Mouse (Mus musculus) midbrain, postnatal 0 days (tissue): ENCODE measurements around the gene Kdm6b. TPM values are rescaled to one million over a fixed set of nuclear protein-coding genes. Genes with fewer than 3 reads are reported as not detected.

Experiments used
- ATAC-seq: fragments of 200-750 bp; cut with Nextera tagmentation; 2 replicates; pipeline ENCODE4 v1.8.0; 2017; ENCODE audit warnings: moderate number of reproducible peaks, mild to moderate bottlenecking, moderate TSS enrichment, moderate library complexity; ENCODE audit not compliant: low FRiP score
- DNase-seq: peaks from one replicate; pipeline ENCODE4 v3.0.0-alpha.2; 2015; ENCODE audit warnings: low spot score
- H3K27ac ChIP-seq: fragments of 300-500 bp; sonication (generic); 2 replicates; pipeline ENCODE4 v1.5.1; 2014; ENCODE audit warnings: low read depth, mild to moderate bottlenecking, low read length, mixed read lengths
- H3K27me3 ChIP-seq: fragments of 300-500 bp; sonication (generic); 2 replicates; pipeline ENCODE4 v1.6.1; 2014; ENCODE audit warnings: low read length, control low read depth, mixed read lengths; ENCODE audit not compliant: insufficient read depth
- H3K36me3 ChIP-seq: fragments of 300-500 bp; sonication (generic); 2 replicates; pipeline ENCODE4 v1.6.1; 2014; ENCODE audit warnings: low read length, control low read depth, mixed read lengths; ENCODE audit not compliant: insufficient read depth
- H3K4me1 ChIP-seq: fragments of 300-500 bp; sonication (generic); 2 replicates; pipeline ENCODE4 v1.6.1; 2014; ENCODE audit warnings: mild to moderate bottlenecking, control low read depth, antibody characterized with exemption, low read length, mixed read lengths; ENCODE audit not compliant: insufficient read depth
- H3K4me2 ChIP-seq: fragments of 300-500 bp; sonication (generic); 2 replicates; pipeline ENCODE4 v1.6.1; 2014; ENCODE audit warnings: low read depth, mild to moderate bottlenecking, low read length, mixed read lengths; ENCODE audit not compliant: poor library complexity, severe bottlenecking
- H3K4me3 ChIP-seq: fragments of 300-500 bp; sonication (generic); 2 replicates; pipeline ENCODE4 v1.5.1; 2014; ENCODE audit warnings: low read depth, mild to moderate bottlenecking, low read length, moderate library complexity
- H3K9ac ChIP-seq: fragments of 300-500 bp; sonication (generic); replicated peaks from 2 replicates; pipeline ENCODE4 v1.6.1; 2014; ENCODE audit warnings: mild to moderate bottlenecking, low read length, moderate library complexity, mixed read lengths; ENCODE audit not compliant: poor library complexity, severe bottlenecking
- H3K9me3 ChIP-seq: fragments of 300-500 bp; sonication (generic); 2 replicates; pipeline ENCODE4 v1.6.1; 2016; ENCODE audit warnings: low read length, control low read depth
- CTCF ChIP-seq: IDR thresholded peaks from 2 replicates; pipeline ENCODE4 v1.5.1; 2016; ENCODE audit warnings: antibody characterized with exemption, mild to moderate bottlenecking
- WGBS: fragments of 180-500 bp; shearing (Covaris S2); extraction: QIAGEN DNeasy Blood & Tissue Kit; methylation state at CpG from one replicate; pipeline ENCODE4 v1.1.7; 2014; 5-methylcytosine and 5-hydroxymethylcytosine counted together
- polyA plus RNA-seq: library from polyadenylated mRNA; unstranded; fragments of >200 nt; fragmentation: Nextera tagmentation; extraction: Ambion mirVana; gene quantifications from 2 replicates; pipeline ENCODE4 v1.2.1, GENCODE M21; 2015
- total RNA-seq: library from RNA; depleted of rRNA; stranded (reverse); fragments of >200 nt; gene quantifications from 2 replicates; pipeline ENCODE4 v1.2.3, GENCODE M21; 2014; rRNA removed

Kdm6b gene
- total and polyA plus RNA-seq, 2 experiments from 2014 or later = 14.5 to 22.7 TPM

DNA sequence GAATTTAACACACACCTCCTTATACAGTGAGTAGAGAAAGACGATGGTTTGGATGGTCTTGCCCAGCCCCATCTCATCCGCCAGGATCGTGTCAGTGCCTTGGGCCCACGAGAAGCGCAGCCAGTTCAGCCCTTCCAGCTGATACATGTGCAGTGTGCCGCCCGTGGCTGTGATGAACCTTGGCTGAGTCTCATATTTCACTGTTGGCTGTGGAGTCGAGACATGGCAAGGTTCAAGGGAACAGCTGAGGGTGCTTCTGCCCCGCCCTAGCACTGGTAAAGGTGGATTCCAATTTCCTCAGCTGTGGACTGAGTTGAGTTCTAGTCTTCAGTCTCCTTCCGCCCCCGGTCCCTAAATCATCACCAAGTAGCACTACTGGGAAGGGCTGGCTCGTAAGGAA lies 55.8 kb downstream of the Kdm6b start:
- Histone ChIP-seq H3K4me3 (no peak overlapping the region), H3K9me3 (no peaks in the 10 kb centered on the region), H3K9ac (no peak overlapping the region), H3K36me3 (peaks cover 93% of the 10 kb centered on the region), H3K27ac (no peak overlapping the region), H3K4me1 (no peaks in the 10 kb centered on the region), H3K27me3 (no peaks in the 10 kb centered on the region), H3K4me2 (no peak overlapping the region)
- no peak for TF ChIP-seq CTCF
- ATAC-seq (no peak), DNase-seq (no peak)
- WGBS = 93% methylated on average over 12 of the region's 12 CpGs

DNA sequence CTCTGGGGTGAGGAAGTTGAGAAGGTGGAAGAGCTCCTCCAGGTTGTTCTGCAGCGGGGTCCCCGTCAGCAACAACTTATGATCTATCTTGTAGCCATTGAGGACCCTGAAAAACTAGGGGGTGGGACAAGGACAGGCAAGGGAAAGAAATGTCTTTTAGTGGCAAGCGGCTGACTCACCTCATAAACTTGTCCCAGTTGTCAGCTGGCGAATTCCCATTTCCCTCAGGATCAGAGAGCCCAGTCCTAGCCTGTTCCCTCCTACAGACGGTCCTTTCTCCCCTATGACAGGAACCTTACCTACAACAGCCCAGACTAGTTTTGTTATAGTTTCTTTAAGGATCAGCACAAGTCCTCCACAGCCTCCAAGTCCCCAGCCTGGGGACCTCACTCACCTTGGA lies 56.9 kb downstream of the Kdm6b start:
- ATAC-seq = no peak
- no peak overlapping the region for H3K27ac ChIP-seq
- TF ChIP-seq CTCF = no peak
- H3K4me1 ChIP-seq = no peaks in the 10 kb centered on the region
- no peak for DNase-seq
- H3K36me3 ChIP-seq = peaks cover 95% of the 10 kb centered on the region
- no peak overlapping the region for H3K9ac ChIP-seq
- no peaks in the 10 kb centered on the region for H3K9me3 ChIP-seq
- no peaks in the 10 kb centered on the region for H3K27me3 ChIP-seq
- no peak overlapping the region for H3K4me3 ChIP-seq
- H3K4me2 ChIP-seq = no peak overlapping the region
- WGBS = 93% methylated on average over 5 of the region's 5 CpGs

Other genes starting within 250 kb of the Kdm6b start
- 3.5 and 4.1 TPM in 2 replicates for gene Alox8, start 215.8 kb downstream of the Kdm6b start, total RNA-seq
- gene Alox8, start 215.8 kb downstream of the Kdm6b start, polyA plus RNA-seq = 2.0 and 2.1 TPM in 2 replicates
- 1.3 and 1.4 TPM in 2 replicates for gene Gucy2e, start 176.6 kb downstream of the Kdm6b start, total RNA-seq
- 0.97 and 1.0 TPM in 2 replicates for gene Gucy2e, start 176.6 kb downstream of the Kdm6b start, polyA plus RNA-seq
- gene Cntrob, start 89.9 kb downstream of the Kdm6b start, total RNA-seq = 15.3 and 16.2 TPM in 2 replicates
- gene Cntrob, start 89.9 kb downstream of the Kdm6b start, polyA plus RNA-seq = 10.2 and 13.6 TPM in 2 replicates
- 128 and 205 TPM in 2 replicates for gene Trappc1, start 89.7 kb downstream of the Kdm6b start, total RNA-seq
- gene Trappc1, start 89.7 kb downstream of the Kdm6b start, polyA plus RNA-seq = 161 and 177 TPM in 2 replicates
- 3.2 and 7.6 TPM in 2 replicates for gene Kcnab3, start 87.4 kb downstream of the Kdm6b start, total RNA-seq
- 5.4 and 5.6 TPM in 2 replicates for gene Kcnab3, start 87.4 kb downstream of the Kdm6b start, polyA plus RNA-seq
- 245 and 310 TPM in 2 replicates for gene Rnf227, start 73.2 kb downstream of the Kdm6b start, total RNA-seq
- 382 and 383 TPM in 2 replicates for gene Rnf227, start 73.2 kb downstream of the Kdm6b start, polyA plus RNA-seq
- 284 and 298 TPM in 2 replicates for gene Chd3, start 44.3 kb downstream of the Kdm6b start, total RNA-seq
- 51.6 and 58.9 TPM in 2 replicates for gene Chd3, start 44.3 kb downstream of the Kdm6b start, polyA plus RNA-seq
- gene Naa38, start 18.2 kb downstream of the Kdm6b start, total RNA-seq = 32.6 and 95.9 TPM in 2 replicates
- gene Naa38, start 18.2 kb downstream of the Kdm6b start, polyA plus RNA-seq = 120 and 147 TPM in 2 replicates
- 16.5 and 22.6 TPM in 2 replicates for gene Cyb5d1, start 18.0 kb downstream of the Kdm6b start, total RNA-seq
- gene Cyb5d1, start 18.0 kb downstream of the Kdm6b start, polyA plus RNA-seq = 18.2 and 18.8 TPM in 2 replicates
- 4.4 and 5.7 TPM in 2 replicates for gene Tmem88, start 15.4 kb downstream of the Kdm6b start, total RNA-seq
- 5.8 and 6.3 TPM in 2 replicates for gene Tmem88, start 15.4 kb downstream of the Kdm6b start, polyA plus RNA-seq
- 9.5 and 12.5 TPM in 2 replicates for gene Dnah2, start 135.4 kb upstream of the Kdm6b start, total RNA-seq
- 3.9 and 4.1 TPM in 2 replicates for gene Dnah2, start 135.4 kb upstream of the Kdm6b start, polyA plus RNA-seq
- gene Efnb3, start 146.5 kb upstream of the Kdm6b start, total RNA-seq = 145 and 155 TPM in 2 replicates
- gene Efnb3, start 146.5 kb upstream of the Kdm6b start, polyA plus RNA-seq = 151 and 166 TPM in 2 replicates
- gene Wrap53, start 166.6 kb upstream of the Kdm6b start, total RNA-seq = 15.7 and 16.8 TPM in 2 replicates
- 12.6 and 14.2 TPM in 2 replicates for gene Wrap53, start 166.6 kb upstream of the Kdm6b start, polyA plus RNA-seq
- gene Trp53, start 166.7 kb upstream of the Kdm6b start, total RNA-seq = 29.5 and 34.5 TPM in 2 replicates
- 30.3 and 31.9 TPM in 2 replicates for gene Trp53, start 166.7 kb upstream of the Kdm6b start, polyA plus RNA-seq
- 145 and 161 TPM in 2 replicates for gene Atp1b2, start 192.3 kb upstream of the Kdm6b start, total RNA-seq
- 167 and 175 TPM in 2 replicates for gene Atp1b2, start 192.3 kb upstream of the Kdm6b start, polyA plus RNA-seq
- gene Shbg, start 204.2 kb upstream of the Kdm6b start, total RNA-seq = not detected in 2 replicates
- gene Shbg, start 204.2 kb upstream of the Kdm6b start, polyA plus RNA-seq = not detected in 2 replicates
- 10.5 and 13.3 TPM in 2 replicates for gene Sat2, start 208.3 kb upstream of the Kdm6b start, total RNA-seq
- gene Sat2, start 208.3 kb upstream of the Kdm6b start, polyA plus RNA-seq = 29.6 and 29.9 TPM in 2 replicates
- 76.6 and 84.1 TPM in 2 replicates for gene Fxr2, start 219.3 kb upstream of the Kdm6b start, total RNA-seq
- gene Fxr2, start 219.3 kb upstream of the Kdm6b start, polyA plus RNA-seq = 22.5 and 27.2 TPM in 2 replicates
- gene Sox15, start 241.6 kb upstream of the Kdm6b start, total RNA-seq = 0.27 TPM in 1 of 2 replicates, not detected in the other
- gene Sox15, start 241.6 kb upstream of the Kdm6b start, polyA plus RNA-seq = 0.19 and 0.20 TPM in 2 replicates
- 224 and 278 TPM in 2 replicates for gene Mpdu1, start 249.0 kb upstream of the Kdm6b start, total RNA-seq
- gene Mpdu1, start 249.0 kb upstream of the Kdm6b start, polyA plus RNA-seq = 118 and 123 TPM in 2 replicates